Mouse (Mus musculus) forebrain, embryonic 14.5 days (tissue): Measurements from ENCODE around the gene Sox5. TPM values are rescaled to one million over a fixed set of nuclear protein-coding genes. Genes with fewer than 3 reads are reported as not detected.

ENCODE experiments used
- ATAC-seq: fragments of 200-750 bp; cut with Nextera tagmentation; 2 replicates; pipeline ENCODE4 v1.8.0; 2017; ENCODE audit warnings: mild to moderate bottlenecking, moderate library complexity
- DNase-seq: peaks from one replicate; pipeline ENCODE4 v3.0.0-alpha.2; 2015; ENCODE audit warnings: low spot score
- H3K27ac ChIP-seq: fragments of 300-500 bp; sonication (generic); 2 replicates; pipeline ENCODE4 v1.5.1; 2014; ENCODE audit warnings: low read depth, mild to moderate bottlenecking, control low read depth, low read length, moderate library complexity
- H3K27me3 ChIP-seq: fragments of 300-500 bp; sonication (generic); replicated peaks from 2 replicates; pipeline ENCODE4 v1.6.1; 2014; ENCODE audit warnings: low read length, control low read depth, mixed read lengths; ENCODE audit not compliant: control insufficient read depth, insufficient read depth
- H3K36me3 ChIP-seq: fragments of 300-500 bp; sonication (generic); 2 replicates; pipeline ENCODE4 v1.6.1; 2014; ENCODE audit warnings: low read length, control low read depth; ENCODE audit not compliant: control insufficient read depth, insufficient read depth
- H3K4me1 ChIP-seq: fragments of 300-500 bp; sonication (generic); 2 replicates; pipeline ENCODE4 v1.6.1; 2014; ENCODE audit warnings: antibody characterized with exemption, low read length, control low read depth; ENCODE audit not compliant: control insufficient read depth, insufficient read depth
- H3K4me2 ChIP-seq: fragments of 300-500 bp; sonication (generic); 2 replicates; pipeline ENCODE4 v1.6.1; 2014; ENCODE audit warnings: mild to moderate bottlenecking, control low read depth, low read length
- H3K4me3 ChIP-seq: fragments of 300-500 bp; sonication (generic); 2 replicates; pipeline ENCODE4 v1.5.1; 2014; ENCODE audit warnings: low read depth, low read length, control low read depth
- H3K9ac ChIP-seq: fragments of 300-500 bp; sonication (generic); 2 replicates; pipeline ENCODE4 v1.6.1; 2014; ENCODE audit warnings: mild to moderate bottlenecking, low read length, control low read depth, moderate library complexity
- H3K9me3 ChIP-seq: fragments of 300-500 bp; sonication (generic); replicated peaks from 2 replicates; pipeline ENCODE4 v1.6.1; 2016; ENCODE audit warnings: low read length, control low read depth, mixed read lengths; ENCODE audit not compliant: control insufficient read depth
- WGBS: fragments of 180-500 bp; shearing (Covaris S2); extraction: QIAGEN DNeasy Blood & Tissue Kit; methylation state at CpG from one replicate; pipeline ENCODE4 v1.1.7; 2014; 5-methylcytosine and 5-hydroxymethylcytosine counted together
- polyA plus RNA-seq: library from polyadenylated mRNA; unstranded; fragments of >200 nt; fragmentation: Nextera tagmentation; extraction: Ambion mirVana; gene quantifications from 2 replicates; pipeline ENCODE4 v1.2.1, GENCODE M21; 2014

Gene Sox5
- polyA plus RNA-seq, 1 experiment from 2014 or later = 115 TPM

DNA sequence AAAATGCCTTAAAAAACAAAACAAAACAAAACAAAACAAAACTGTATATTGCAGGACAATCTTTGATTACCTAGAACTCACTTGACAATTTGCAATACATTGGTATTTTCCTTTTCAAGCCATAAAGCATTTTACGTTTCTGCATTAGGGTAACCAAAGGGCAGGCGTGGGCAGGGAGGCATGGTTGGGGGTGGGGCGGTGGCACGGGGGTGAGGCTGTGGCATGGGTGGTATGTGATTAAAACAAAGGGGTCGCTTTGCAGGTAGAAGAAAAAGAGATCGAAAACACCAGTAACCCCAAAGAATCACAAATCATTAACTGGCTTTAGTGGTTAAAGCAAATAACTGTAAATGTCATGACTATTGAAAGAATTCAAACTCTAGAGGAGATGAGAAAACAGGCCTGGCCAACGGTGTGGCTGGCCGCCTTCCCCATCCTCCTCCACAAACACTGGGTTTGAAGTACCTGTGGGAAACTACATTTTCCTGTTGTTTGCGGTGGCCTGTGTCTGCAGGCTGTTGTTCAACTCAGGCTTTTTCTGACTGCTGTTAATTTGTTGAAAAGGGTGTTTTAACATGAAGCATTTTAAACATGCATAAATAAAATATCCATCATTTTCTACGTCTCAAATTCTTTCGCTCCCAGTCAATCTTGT lies 289.9 kb downstream of the Sox5 start:
- Histone ChIP-seq H3K4me3 (no peak overlapping the region), H3K27me3 (no peaks in the 10 kb centered on the region), H3K36me3 (no peaks in the 10 kb centered on the region), H3K9ac (no peak overlapping the region), H3K4me2 (no peak overlapping the region), H3K9me3 (no peaks in the 10 kb centered on the region; the same call in 1 of the 2 replicates), H3K4me1 (no peaks in the 10 kb centered on the region), H3K27ac (no peak overlapping the region)
- 89% methylated on average over 11 of the region's 11 CpGs for WGBS
- DNase-seq (no peak), ATAC-seq (no peak)

DNA sequence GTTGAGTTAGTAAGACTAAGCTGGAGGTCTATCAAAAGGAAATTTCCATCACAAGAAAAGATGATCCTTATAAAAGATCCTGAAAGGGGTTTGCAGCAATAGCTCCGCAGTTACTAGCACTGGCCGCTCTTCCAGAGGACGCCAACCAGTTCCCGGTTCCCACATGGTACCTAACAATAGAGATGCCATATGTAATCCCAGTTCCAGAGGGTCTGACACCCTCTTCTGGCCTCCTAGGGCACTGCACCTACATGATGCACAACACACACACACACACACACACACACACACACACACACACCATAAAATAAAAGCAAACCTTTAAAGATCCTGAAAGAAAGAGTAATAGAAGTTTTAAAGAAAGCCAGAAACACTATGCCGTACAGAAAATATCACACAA lies 290.9 kb downstream of the Sox5 start:
- no peak overlapping the region for H3K4me3 ChIP-seq
- H3K4me1 ChIP-seq = no peaks in the 10 kb centered on the region
- H3K9ac ChIP-seq = no peak overlapping the region
- no peak overlapping the region for H3K4me2 ChIP-seq
- no peaks in the 10 kb centered on the region for H3K36me3 ChIP-seq
- no peak overlapping the region for H3K27ac ChIP-seq
- no peaks in the 10 kb centered on the region for H3K27me3 ChIP-seq
- WGBS = 99% methylated on average over 5 of the region's 5 CpGs
- H3K9me3 ChIP-seq = no peaks in the 10 kb centered on the region; the same call in 1 of the 2 replicates
- ATAC-seq = no peak
- no peak for DNase-seq

DNA sequence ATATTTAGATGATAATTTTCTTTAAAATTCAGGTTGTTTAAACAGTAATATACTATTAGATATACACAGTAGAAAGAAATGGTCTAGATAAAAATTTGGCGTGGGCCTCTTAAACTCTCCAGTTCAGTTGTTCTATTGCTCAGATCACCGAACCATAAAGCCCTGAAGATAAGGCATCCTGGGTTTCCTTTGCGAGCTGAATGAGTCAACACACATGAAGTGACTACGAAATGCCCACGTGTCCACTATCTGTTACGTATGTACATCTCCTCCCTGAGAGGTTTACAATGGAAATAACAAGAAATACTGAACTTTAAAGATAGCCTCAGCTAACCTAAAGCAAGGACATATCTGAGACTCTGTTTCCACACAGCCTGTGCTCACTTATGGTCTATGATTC lies 296.2 kb downstream of the Sox5 start:
- no peaks in the 10 kb centered on the region for H3K36me3 ChIP-seq
- H3K9me3 ChIP-seq = no peaks in the 10 kb centered on the region; the same call in 1 of the 2 replicates

DNA sequence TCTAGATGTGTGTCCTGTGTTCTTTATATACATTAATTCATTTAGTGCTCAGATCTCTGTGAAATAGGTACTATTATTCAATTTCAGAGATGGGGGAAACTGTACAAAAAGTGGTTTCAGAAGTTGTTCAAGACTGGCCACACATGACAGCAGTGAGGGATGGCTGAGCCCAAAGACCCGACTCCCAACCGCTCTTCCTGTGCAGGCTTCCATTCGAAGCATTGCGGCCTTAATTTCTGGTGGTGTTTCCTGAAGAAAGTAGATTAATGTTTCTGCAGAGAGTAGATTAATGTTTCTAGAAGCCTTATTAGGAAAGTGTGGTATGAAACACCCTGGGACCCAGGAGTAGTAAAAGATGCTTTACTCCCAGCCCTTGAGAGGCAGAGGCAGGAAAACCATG lies 298.6 kb downstream of the Sox5 start:
- H3K9me3 ChIP-seq = no peaks in the 10 kb centered on the region; the same call in 1 of the 2 replicates

More for the DNA sequence above, 296.2 kb downstream of the Sox5 start:
- Histone ChIP-seq H3K4me2 (no peak overlapping the region), H3K27me3 (no peaks in the 10 kb centered on the region), H3K9ac (no peak overlapping the region), H3K27ac (no peak overlapping the region), H3K4me3 (no peak overlapping the region), H3K4me1 (peaks cover 13% of the 10 kb centered on the region)
- no peak for DNase-seq
- ATAC-seq = no peak
- WGBS = 95% methylated on average over 6 of the region's 6 CpGs

DNA sequence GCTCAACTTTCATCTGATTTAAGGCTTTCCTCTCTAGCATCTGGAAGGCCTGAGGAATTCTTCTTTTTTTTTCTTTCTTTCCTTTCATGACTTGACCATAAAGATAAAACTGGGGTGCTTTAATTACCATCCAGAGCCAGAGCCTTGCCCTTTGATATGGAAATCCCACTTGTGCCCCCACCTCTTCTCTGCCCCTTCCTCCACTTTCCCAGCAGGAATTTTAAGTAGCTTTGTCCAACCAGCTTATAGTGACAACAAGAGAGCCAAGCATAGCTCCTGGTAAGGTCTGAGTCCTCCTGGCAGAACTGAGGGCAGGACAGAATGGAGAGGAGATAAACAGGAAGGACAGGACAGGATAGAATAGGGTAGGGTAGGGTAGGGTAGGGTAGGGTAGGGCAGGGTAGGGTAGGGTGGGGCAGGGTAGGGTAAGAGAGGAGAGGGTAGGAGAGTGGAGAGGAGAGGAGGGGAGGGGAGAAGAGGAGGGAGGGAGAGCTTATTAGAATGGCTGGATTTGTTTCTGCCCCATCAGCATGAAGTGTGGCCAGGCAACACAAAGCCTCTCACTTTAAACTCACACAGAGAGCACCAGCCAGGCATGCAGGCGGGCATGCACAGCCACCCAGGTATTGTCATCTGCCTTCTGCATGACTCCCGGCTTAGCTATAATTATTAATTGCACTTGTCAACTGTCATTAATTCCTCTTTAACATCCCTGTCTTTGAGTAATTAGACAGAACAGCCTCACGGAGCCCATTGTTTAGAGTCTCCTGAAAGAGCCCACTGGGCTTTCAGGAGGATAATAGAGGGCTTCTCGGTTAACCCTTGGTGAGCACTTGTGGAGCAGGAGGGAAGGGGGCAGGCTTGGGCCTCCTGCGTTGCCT lies 300.9 kb downstream of the Sox5 start:
- H3K4me1 ChIP-seq = peaks cover 33% of the 10 kb centered on the region
- peak overlapping the region; percentile 15; the same call in 1 of the 2 replicates for H3K27ac ChIP-seq
- WGBS = 8% methylated on average over 5 of the region's 5 CpGs
- ATAC-seq = peak; percentile 93
- no peak overlapping the region for H3K4me3 ChIP-seq
- H3K9me3 ChIP-seq = no peaks in the 10 kb centered on the region
- no peak overlapping the region for H3K9ac ChIP-seq
- H3K36me3 ChIP-seq = no peaks in the 10 kb centered on the region
- H3K27me3 ChIP-seq = no peaks in the 10 kb centered on the region
- DNase-seq = peak; percentile 85
- H3K4me2 ChIP-seq = peak overlapping the region; percentile 16; the same call in 1 of the 2 replicates

More for the DNA sequence above, 298.6 kb downstream of the Sox5 start:
- Histone ChIP-seq H3K36me3 (no peaks in the 10 kb centered on the region), H3K27ac (no peak overlapping the region), H3K27me3 (no peaks in the 10 kb centered on the region), H3K4me1 (peaks cover 28% of the 10 kb centered on the region), H3K4me3 (no peak overlapping the region), H3K4me2 (no peak overlapping the region), H3K9ac (no peak overlapping the region)
- ATAC-seq = no peak
- WGBS = 88% methylated on average over 4 of the region's 4 CpGs
- DNase-seq = no peak

DNA sequence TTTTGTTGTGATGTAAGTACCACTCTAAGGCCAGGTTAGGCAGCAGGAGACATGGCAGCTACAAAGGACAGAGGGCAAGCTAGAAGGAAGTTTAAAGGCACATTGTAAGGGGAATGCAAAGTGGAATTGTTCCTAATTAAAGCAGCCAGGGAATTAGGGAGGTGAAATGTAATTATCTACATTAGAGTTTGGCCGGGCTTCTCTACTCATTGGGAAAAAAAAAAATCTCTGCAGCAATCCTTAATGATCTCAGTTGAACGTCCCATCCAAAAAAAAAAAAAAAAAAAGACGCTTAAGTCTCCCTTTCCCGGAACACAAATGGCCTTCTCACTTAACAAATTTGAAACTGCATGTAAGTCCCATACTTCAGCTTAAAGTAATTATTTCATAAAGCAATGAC lies 301.9 kb downstream of the Sox5 start:
- H3K27ac ChIP-seq = no peak overlapping the region
- peaks cover 33% of the 10 kb centered on the region for H3K4me1 ChIP-seq
- WGBS = 3% methylated on average over 4 of the region's 4 CpGs
- no peak for ATAC-seq
- no peak overlapping the region for H3K4me3 ChIP-seq
- H3K36me3 ChIP-seq = no peaks in the 10 kb centered on the region
- peak; percentile 57 for DNase-seq
- no peak overlapping the region for H3K9ac ChIP-seq
- H3K27me3 ChIP-seq = no peaks in the 10 kb centered on the region
- no peaks in the 10 kb centered on the region for H3K9me3 ChIP-seq
- peak overlapping the region; percentile 13; the same call in 1 of the 2 replicates for H3K4me2 ChIP-seq

DNA sequence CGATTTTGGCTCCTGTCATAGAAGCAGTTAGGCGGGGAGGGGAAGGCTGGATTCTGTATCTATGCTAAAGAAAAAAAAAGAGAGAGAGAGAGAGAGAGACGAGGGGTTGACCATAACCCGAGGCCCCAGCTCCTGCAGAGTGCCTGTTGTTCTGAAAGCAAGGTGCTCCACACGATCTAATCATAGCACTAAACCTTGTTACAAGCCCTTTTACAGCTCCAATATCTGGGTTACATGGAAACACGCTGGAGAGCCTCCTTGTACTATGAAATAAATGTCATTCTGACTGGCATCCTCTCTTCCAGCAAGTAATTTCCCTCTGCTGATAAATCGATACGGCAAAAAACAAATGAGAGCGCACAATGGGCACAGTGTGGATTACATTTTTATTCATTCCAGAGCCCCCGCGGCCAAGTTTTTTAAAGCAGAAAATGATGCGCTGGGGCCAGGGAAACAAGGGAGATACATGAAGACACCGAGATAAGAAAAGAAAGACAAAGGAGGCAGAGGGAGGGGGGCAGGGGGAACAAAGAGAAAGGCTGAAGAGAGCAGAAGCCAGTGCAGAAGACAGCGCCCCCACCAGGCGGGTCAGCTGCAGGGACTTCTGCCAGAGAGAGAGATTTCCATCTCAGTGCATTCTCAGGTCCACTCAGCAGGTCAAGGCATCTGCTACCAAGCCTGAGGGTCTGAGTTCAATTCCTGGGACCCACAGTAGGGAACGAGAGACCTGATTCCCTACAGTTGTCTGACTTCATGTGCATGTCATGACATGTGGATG lies 304.3 kb downstream of the Sox5 start:
- Histone ChIP-seq H3K4me1 (peaks cover 33% of the 10 kb centered on the region), H3K4me2 (no peak overlapping the region), H3K27ac (peak overlapping the region; percentile 64), H3K9me3 (no peaks in the 10 kb centered on the region), H3K9ac (peak overlapping the region; percentile 36; the same call in 1 of the 2 replicates), H3K4me3 (no peak overlapping the region), H3K27me3 (no peaks in the 10 kb centered on the region), H3K36me3 (no peaks in the 10 kb centered on the region)
- DNase-seq (peak; percentile 54), ATAC-seq (no peak)
- WGBS = 50% methylated on average over 16 of the region's 16 CpGs

DNA sequence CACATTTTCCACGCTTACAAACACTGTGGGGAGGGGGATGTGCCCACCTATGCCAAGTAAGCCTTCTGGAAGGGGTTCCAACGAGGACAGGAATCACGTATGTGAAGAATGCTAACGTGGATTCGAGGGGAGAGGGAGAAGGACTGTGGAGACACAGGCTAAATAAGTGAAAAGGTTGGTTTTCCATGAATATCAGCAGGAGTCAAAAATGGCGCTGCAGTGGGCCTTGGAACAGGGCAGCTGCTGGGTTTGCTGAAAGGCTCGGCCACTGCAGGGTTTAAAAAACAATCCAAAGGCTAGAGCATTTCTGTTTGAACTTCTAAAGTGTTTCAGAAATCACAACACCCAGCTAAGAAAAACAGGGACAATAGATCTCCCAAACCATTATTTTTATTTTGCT lies 308.3 kb downstream of the Sox5 start:
- H3K9ac ChIP-seq = no peak overlapping the region
- no peak overlapping the region for H3K4me3 ChIP-seq
- DNase-seq (no peak), ATAC-seq (no peak)
- no peaks in the 10 kb centered on the region for H3K36me3 ChIP-seq
- H3K4me1 ChIP-seq = peaks cover 8% of the 10 kb centered on the region; the same call in 1 of the 2 replicates
- H3K4me2 ChIP-seq = no peak overlapping the region
- H3K27ac ChIP-seq = 0 out of 2 replicates have a peak overlapping the region, but pooled peaks have one; percentile 27
- no peaks in the 10 kb centered on the region for H3K9me3 ChIP-seq
- 52% methylated on average over 7 of the region's 7 CpGs for WGBS
- no peaks in the 10 kb centered on the region for H3K27me3 ChIP-seq
